Mouse (Mus musculus) bone marrow macrophage, adult 2 months (primary cell): ENCODE data around the gene Qser1. TPM values are rescaled to one million over a fixed set of nuclear protein-coding genes. Genes with fewer than 3 reads are reported as not detected.
A peak's percentile ranks its signal among the peaks of the same experiment; 100 is the strongest.

Experiments used
- H3K27ac ChIP-seq: 2 replicates; pipeline ENCODE4 v1.5.1; 2012; ENCODE audit warnings: low read depth, low read length; ENCODE audit not compliant: insufficient read depth
- H3K4me1 ChIP-seq: 2 replicates; pipeline ENCODE4 v1.6.1; 2012; ENCODE audit warnings: low read length; ENCODE audit not compliant: control insufficient read depth, insufficient read depth
- H3K4me3 ChIP-seq: 2 replicates; pipeline ENCODE4 v1.5.1; 2012; ENCODE audit warnings: mild to moderate bottlenecking, low read length, moderate library complexity; ENCODE audit not compliant: insufficient read depth
- CTCF ChIP-seq: IDR thresholded peaks from 2 replicates; pipeline ENCODE4 v1.5.1; 2012; ENCODE audit warnings: low read depth, mild to moderate bottlenecking, low read length, moderate library complexity
- POLR2A ChIP-seq: IDR thresholded peaks from 2 replicates; pipeline ENCODE4 v1.6.1; 2012; ENCODE audit warnings: mild to moderate bottlenecking, low read depth, low read length, borderline replicate concordance
- polyA plus RNA-seq: library from polyadenylated mRNA; stranded (reverse); fragments of >200 nt; gene quantifications from 2 replicates; pipeline ENCODE4 v1.2.4, GENCODE M21; 2012; ENCODE audit not compliant: missing spikeins, insufficient read depth, insufficient read length

Qser1 gene
- polyA plus RNA-seq, 1 experiment, result 11.3 TPM

- peaks cover 15% of the 10 kb centered on the region for H3K4me1 ChIP-seq
- H3K4me3 ChIP-seq, result no peak overlapping the region
- no peak overlapping the region for H3K27ac ChIP-seq
- TF ChIP-seq CTCF (no peak), POLR2A (no peak)
Measured at GRCm38 (mm10) chr2:104736241-104736640, 80.3 kb downstream of the Qser1 start.

- peak overlapping the region; percentile 96 for H3K27ac ChIP-seq
- H3K4me3 ChIP-seq, result peak overlapping the region; percentile 64
- TF ChIP-seq CTCF (no peak), POLR2A (no peak)
- peaks cover 16% of the 10 kb centered on the region for H3K4me1 ChIP-seq
Measured at GRCm38 (mm10) chr2:104732562-104733256, 83.9 kb downstream of the Qser1 start.

DNA sequence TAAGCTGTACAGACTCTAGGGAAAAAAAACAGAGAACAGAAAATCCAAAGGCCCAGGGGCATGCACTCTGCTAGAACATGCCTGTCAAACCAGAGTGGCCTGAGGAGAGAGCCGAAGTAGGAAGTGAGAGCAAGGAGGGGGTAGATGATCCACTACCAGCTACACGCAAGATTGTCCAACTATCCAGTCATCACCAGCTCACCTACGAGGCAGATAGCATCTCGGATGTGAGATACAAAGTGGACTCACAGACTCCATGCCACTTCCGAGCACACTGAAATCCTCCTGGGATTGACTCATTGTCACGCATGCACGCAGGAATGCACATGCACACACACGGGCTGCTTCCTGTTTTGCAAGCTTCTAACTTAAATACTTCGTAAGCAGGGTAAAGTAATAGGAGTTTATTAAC, 84.5 kb downstream of the Qser1 start:
- TF ChIP-seq POLR2A (no peak), CTCF (no peak)
- peak overlapping the region; percentile 64 for H3K4me3 ChIP-seq
- H3K27ac ChIP-seq, result peak overlapping the region; percentile 96
- peaks cover 16% of the 10 kb centered on the region for H3K4me1 ChIP-seq

DNA sequence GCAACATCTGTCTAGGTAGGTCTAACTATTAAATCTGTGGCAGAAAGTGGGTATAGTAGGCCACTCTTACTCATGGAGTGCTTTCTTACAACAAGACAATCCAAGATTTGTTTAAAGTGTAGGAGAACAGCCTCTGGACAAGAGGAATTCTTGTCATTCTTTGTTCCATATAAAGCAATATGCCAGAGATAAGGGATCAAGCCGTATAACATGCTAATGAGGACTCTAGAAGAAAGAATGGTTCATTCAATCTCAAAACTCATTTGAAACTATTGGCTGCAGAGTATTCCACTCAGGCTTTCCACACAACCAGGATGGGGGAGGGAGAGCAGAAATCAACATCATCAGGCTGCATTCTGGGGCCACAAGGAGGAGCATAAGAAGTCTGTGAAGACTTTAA, 89.2 kb downstream of the Qser1 start:
- Histone ChIP-seq H3K4me1 (peaks cover 10% of the 10 kb centered on the region), H3K4me3 (no peak overlapping the region), H3K27ac (no peak overlapping the region)
- TF ChIP-seq CTCF (no peak), POLR2A (no peak)

DNA sequence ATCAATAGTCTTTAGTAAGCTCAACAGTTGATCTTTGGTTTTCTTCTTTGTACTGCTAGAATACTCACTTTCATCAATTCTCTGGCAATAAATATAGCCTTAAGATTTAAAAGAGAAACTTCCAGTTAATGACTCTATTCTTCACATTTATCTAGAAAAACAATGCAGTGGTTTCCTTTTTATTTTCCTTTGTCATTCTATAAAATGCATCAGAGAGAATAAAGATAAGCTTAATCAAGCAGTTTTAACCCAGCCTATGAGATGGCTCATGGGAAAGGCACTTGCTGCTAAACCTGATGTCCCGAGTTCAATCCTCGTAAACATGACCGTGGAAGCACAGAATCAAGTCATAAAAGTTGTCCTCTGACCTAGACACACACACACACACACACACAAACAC, 94.5 kb downstream of the Qser1 start:
- Histone ChIP-seq H3K4me3 (no peak overlapping the region), H3K27ac (no peak overlapping the region), H3K4me1 (no peaks in the 10 kb centered on the region)
- no peak for TF ChIP-seq CTCF
- TF ChIP-seq POLR2A, result no peak

- Histone ChIP-seq H3K27ac (no peak overlapping the region), H3K4me1 (no peaks in the 10 kb centered on the region), H3K4me3 (no peak overlapping the region)
- TF ChIP-seq CTCF, result no peak
- no peak for TF ChIP-seq POLR2A
Measured at GRCm38 (mm10) chr2:104717827-104718226, 98.7 kb downstream of the Qser1 start.

- TF ChIP-seq POLR2A (no peak), CTCF (no peak)
- peaks cover 3% of the 10 kb centered on the region; the same call in 1 of the 2 replicates for H3K4me1 ChIP-seq
- no peak overlapping the region for H3K27ac ChIP-seq
- H3K4me3 ChIP-seq, result no peak overlapping the region
Measured at GRCm38 (mm10) chr2:104717231-104717735, 99.3 kb downstream of the Qser1 start.

DNA sequence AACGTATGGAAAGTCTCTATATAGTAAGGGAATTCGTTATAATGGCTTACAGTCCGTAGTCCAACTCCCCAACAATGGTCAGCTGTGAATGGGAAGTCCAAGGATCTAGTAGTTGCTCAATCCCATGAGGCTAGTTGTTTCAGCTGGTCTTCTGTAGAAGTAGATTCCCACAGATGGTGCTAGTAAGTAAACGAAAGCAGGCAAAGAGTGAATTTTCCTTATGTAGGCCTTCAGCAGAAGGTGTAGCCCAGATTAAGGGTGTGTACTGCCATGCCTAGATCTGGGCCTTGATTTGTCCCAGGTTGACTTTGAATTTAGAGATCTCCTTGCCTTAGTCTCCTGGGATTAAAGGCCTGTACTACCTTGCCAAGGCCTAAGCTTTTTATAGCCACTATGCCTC, 100.3 kb downstream of the Qser1 start, which contains the start of gene Pin1rt1:
Gene Pin1rt1 (minus strand): TSS at position 101 of the 400 bp plus-strand sequence.
- peaks cover 3% of the 10 kb centered on the region; the same call in 1 of the 2 replicates for H3K4me1 ChIP-seq
- H3K27ac ChIP-seq, result no peak within 1 kb of the TSS
- H3K4me3 ChIP-seq, result no peak within 1 kb of the TSS
- TF ChIP-seq CTCF, result no peak

- TF ChIP-seq CTCF (no peak), POLR2A (no peak)
- H3K27ac ChIP-seq, result no peak overlapping the region
- no peak overlapping the region for H3K4me3 ChIP-seq
- H3K4me1 ChIP-seq, result peaks cover 13% of the 10 kb centered on the region
Measured at GRCm38 (mm10) chr2:104714254-104714691, 102.3 kb downstream of the Qser1 start.

DNA sequence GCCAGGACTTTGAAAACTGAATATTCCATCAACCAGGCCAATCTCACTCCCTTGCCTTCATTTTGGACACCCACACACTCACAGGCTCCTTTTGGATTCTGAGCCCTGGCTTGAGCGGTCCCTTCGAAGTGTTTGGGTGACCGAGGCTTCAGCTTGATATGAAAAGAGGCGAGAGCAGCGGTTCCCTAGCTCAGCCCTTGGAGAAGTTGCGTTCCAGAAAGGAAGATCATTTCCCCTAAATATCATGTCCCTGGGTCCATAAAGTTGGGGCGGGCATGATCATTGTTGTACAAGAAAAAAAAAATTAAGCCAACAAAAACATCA, 104.1 kb downstream of the Qser1 start:
- H3K4me3 ChIP-seq, result peak overlapping the region; percentile 80
- no peak for TF ChIP-seq POLR2A
- TF ChIP-seq CTCF, result no peak
- no peak overlapping the region for H3K27ac ChIP-seq
- peaks cover 13% of the 10 kb centered on the region for H3K4me1 ChIP-seq

DNA sequence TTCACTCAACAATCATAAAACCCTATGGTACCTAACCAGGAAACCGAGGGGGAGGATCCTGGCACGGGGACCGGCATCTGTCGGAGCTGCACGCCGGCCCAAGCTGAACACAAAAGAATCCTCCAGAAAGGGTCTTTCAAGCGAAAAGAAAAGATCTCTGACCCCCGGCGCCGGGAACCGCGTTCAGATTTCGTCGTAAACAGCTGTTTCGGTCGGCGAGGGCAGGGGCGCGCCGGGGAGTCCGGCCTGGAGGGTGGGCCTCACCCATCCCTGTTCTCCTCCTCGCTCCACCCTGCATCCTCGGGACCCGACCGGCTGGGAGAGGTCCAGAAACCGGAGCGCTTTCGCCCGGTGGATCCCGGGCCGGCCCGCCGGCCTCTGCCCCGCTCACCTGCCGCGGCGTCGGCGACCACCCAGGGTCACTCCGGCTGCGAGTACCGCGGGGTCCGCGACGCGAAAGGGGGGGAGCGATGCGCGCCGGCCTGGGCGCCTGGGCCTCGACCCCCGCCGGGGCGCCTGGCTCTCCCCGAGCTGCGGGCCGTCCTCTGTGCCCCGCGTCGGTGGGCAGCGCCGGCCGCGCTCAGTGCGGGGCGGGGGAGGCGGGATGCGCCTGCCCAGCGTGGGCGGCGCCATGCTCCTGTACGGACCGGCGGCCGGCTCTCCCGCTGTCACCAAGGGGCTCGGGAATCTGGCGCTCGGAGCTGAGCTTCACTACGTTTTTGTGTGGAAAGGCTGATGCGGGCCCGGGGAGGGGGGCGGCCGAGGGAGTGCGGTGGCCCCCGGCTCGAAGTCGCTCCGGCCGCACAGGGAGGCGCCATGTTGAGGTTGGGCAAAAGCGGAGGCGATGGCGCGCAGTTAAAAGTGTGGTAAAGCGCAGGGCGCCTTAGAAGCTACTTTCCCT, 104.7 kb downstream of the Qser1 start, which contains the start of gene Tcp11l1:
Gene Tcp11l1 (minus strand): TSS at position 585 of the 901 bp plus-strand sequence.
- Histone ChIP-seq H3K4me1 (peaks cover 16% of the 10 kb centered on the region), H3K27ac (peak within 1 kb of the TSS; percentile 33), H3K4me3 (peak within 1 kb of the TSS; percentile 80)
- TF ChIP-seq POLR2A (no peak), CTCF (no peak)
